Mouse (Mus musculus): Measurements from ENCODE around the gene Capn13. TPM values are rescaled to one million over a fixed set of nuclear protein-coding genes. Genes with fewer than 3 reads are reported as not detected.
"Not testable (repeated sequence)": the region's sequence is repeated elsewhere in the genome, so short reads cannot be mapped to it uniquely, and the experiment has no call there.

Capn13 gene
- polyA plus RNA-seq, 2 experiments, result 0.09 TPM; not detected in 1

- TF ChIP-seq CTCF (IDR thresholded peaks at IDR 0.05; ENCODE audit: low read depth) (no peak), EP300 (IDR thresholded peaks at IDR 0.05; ENCODE audit: low read depth) (no peak)
- WGBS (ENCODE audit: insufficient replicate concordance), result 53% methylated on average over 3 of the region's 3 CpGs
These were observed 107.4 kb downstream of the Capn13 start for GRCm38 (mm10) chr17:73293237-73293636.

GRCm38 (mm10) chr17:73284301-73284700, 116.4 kb downstream of the Capn13 start:
- H3K27me3 ChIP-seq (ENCODE audit: control insufficient read depth, insufficient read depth, low read length), result no peaks in the 10 kb centered on the region
- no peaks in the 10 kb centered on the region for H3K9me3 ChIP-seq (ENCODE audit: control insufficient read depth, low read length)
- H3K4me1 ChIP-seq (replicated peaks; ENCODE audit: control insufficient read depth in 2 of 2, insufficient read depth in 2 of 2, low read length in 1 of 2), result no peaks in the 10 kb centered on the region
- ATAC-seq (ENCODE audit: insufficient read depth) (no peak), DNase-seq (ENCODE audit: low read depth in 3 of 3, low spot score in 3 of 3) (no peak)
- WGBS (ENCODE audit: insufficient replicate concordance), result 31% methylated on average over 2 of the region's 2 CpGs
- no peak overlapping the region for H3K27ac ChIP-seq
- H3K36me3 ChIP-seq (replicated peaks; ENCODE audit: control insufficient read depth, insufficient read depth, low read depth), result no peaks in the 10 kb centered on the region
- H3K4me3 ChIP-seq (ENCODE audit: insufficient read depth in 1 of 2, low read depth in 2 of 2, low read length in 2 of 2), result no peak overlapping the region
- H3K4me2 ChIP-seq (ENCODE audit: low read depth), result no peak overlapping the region
- no peak overlapping the region for H3K9ac ChIP-seq (replicated peaks)
- TF ChIP-seq CTCF (IDR thresholded peaks at IDR 0.05; ENCODE audit: low read depth) (no peak), EP300 (IDR thresholded peaks at IDR 0.05; ENCODE audit: low read depth) (no peak)

More at GRCm38 (mm10) chr17:73293237-73293636, 107.4 kb downstream of the Capn13 start:
- H3K9me3 ChIP-seq (ENCODE audit: control insufficient read depth, low read length), result no peaks in the 10 kb centered on the region
- H3K4me3 ChIP-seq (ENCODE audit: insufficient read depth in 1 of 2, low read depth in 2 of 2, low read length in 2 of 2), result no peak overlapping the region
- no peak overlapping the region for H3K4me2 ChIP-seq (ENCODE audit: low read depth)
- H3K9ac ChIP-seq (replicated peaks), result no peak overlapping the region
- no peaks in the 10 kb centered on the region for H3K36me3 ChIP-seq (replicated peaks; ENCODE audit: control insufficient read depth, insufficient read depth, low read depth)
- no peaks in the 10 kb centered on the region for H3K27me3 ChIP-seq (ENCODE audit: control insufficient read depth, insufficient read depth, low read length)
- H3K27ac ChIP-seq, result no peak overlapping the region
- ATAC-seq (ENCODE audit: insufficient read depth) (no peak), DNase-seq (ENCODE audit: low read depth in 3 of 3, low spot score in 3 of 3) (no peak)
- no peaks in the 10 kb centered on the region for H3K4me1 ChIP-seq (replicated peaks; ENCODE audit: control insufficient read depth in 2 of 2, insufficient read depth in 2 of 2, low read length in 1 of 2)

- H3K4me3 ChIP-seq (ENCODE audit: insufficient read depth in 1 of 2, low read depth in 2 of 2, low read length in 2 of 2); DNase-seq (ENCODE audit: low read depth in 3 of 3, low spot score in 3 of 3); H3K9ac ChIP-seq (replicated peaks); H3K4me2 ChIP-seq (ENCODE audit: low read depth); H3K9me3 ChIP-seq (ENCODE audit: control insufficient read depth, low read length); ATAC-seq (ENCODE audit: insufficient read depth); H3K36me3 ChIP-seq (replicated peaks; ENCODE audit: control insufficient read depth, insufficient read depth, low read depth); H3K27me3 ChIP-seq (ENCODE audit: control insufficient read depth, insufficient read depth, low read length); H3K27ac ChIP-seq; H3K4me1 ChIP-seq (replicated peaks; ENCODE audit: control insufficient read depth in 2 of 2, insufficient read depth in 2 of 2, low read length in 1 of 2): not testable (repeated sequence)
- 24% methylated on average over 6 of the region's 6 CpGs for WGBS (ENCODE audit: insufficient replicate concordance)
These were observed 118.0 kb downstream of the Capn13 start for GRCm38 (mm10) chr17:73282702-73283101.

- WGBS (ENCODE audit: insufficient replicate concordance), result 73% methylated on average over 4 of the region's 4 CpGs
- Histone ChIP-seq H3K4me3 (ENCODE audit: insufficient read depth in 1 of 2, low read depth in 2 of 2, low read length in 2 of 2) (no peak overlapping the region), H3K9ac (replicated peaks) (no peak overlapping the region), H3K36me3 (replicated peaks; ENCODE audit: control insufficient read depth, insufficient read depth, low read depth) (no peaks in the 10 kb centered on the region), H3K27me3 (ENCODE audit: control insufficient read depth, insufficient read depth, low read length) (no peaks in the 10 kb centered on the region), H3K9me3 (ENCODE audit: control insufficient read depth, low read length) (no peaks in the 10 kb centered on the region), H3K4me1 (replicated peaks; ENCODE audit: control insufficient read depth in 2 of 2, insufficient read depth in 2 of 2, low read length in 1 of 2) (no peaks in the 10 kb centered on the region), H3K4me2 (ENCODE audit: low read depth) (no peak overlapping the region), H3K27ac (no peak overlapping the region)
- TF ChIP-seq EP300 (IDR thresholded peaks at IDR 0.05; ENCODE audit: low read depth), result no peak
- TF ChIP-seq CTCF (IDR thresholded peaks at IDR 0.05; ENCODE audit: low read depth), result peak; percentile 50
- DNase-seq (ENCODE audit: low read depth in 3 of 3, low spot score in 3 of 3), result no peak
- no peak for ATAC-seq (ENCODE audit: insufficient read depth)
These were observed 122.9 kb downstream of the Capn13 start for GRCm38 (mm10) chr17:73277770-73278169.

GRCm38 (mm10) chr17:73275066-73275465, 125.6 kb downstream of the Capn13 start:
- WGBS (ENCODE audit: insufficient replicate concordance), result 77% methylated on average over 10 of the region's 10 CpGs

More at GRCm38 (mm10) chr17:73275066-73275465, 125.6 kb downstream of the Capn13 start:
- Histone ChIP-seq H3K27me3 (ENCODE audit: control insufficient read depth, insufficient read depth, low read length) (no peaks in the 10 kb centered on the region), H3K4me2 (ENCODE audit: low read depth) (no peak overlapping the region), H3K9me3 (ENCODE audit: control insufficient read depth, low read length) (no peaks in the 10 kb centered on the region), H3K4me1 (replicated peaks; ENCODE audit: control insufficient read depth in 2 of 2, insufficient read depth in 2 of 2, low read length in 1 of 2) (no peaks in the 10 kb centered on the region), H3K27ac (no peak overlapping the region), H3K9ac (replicated peaks) (no peak overlapping the region), H3K4me3 (ENCODE audit: insufficient read depth in 1 of 2, low read depth in 2 of 2, low read length in 2 of 2) (no peak overlapping the region), H3K36me3 (replicated peaks; ENCODE audit: control insufficient read depth, insufficient read depth, low read depth) (no peaks in the 10 kb centered on the region)
- TF ChIP-seq EP300 (IDR thresholded peaks at IDR 0.05; ENCODE audit: low read depth) (no peak), CTCF (IDR thresholded peaks at IDR 0.05; ENCODE audit: low read depth) (no peak)
- ATAC-seq (ENCODE audit: insufficient read depth) (no peak), DNase-seq (ENCODE audit: low read depth in 3 of 3, low spot score in 3 of 3) (no peak)

Data from liver, embryonic 14.5 days (tissue).